24 mouse cellular contexts compared by ENCODE assay signal in the genomic region with DNA sequence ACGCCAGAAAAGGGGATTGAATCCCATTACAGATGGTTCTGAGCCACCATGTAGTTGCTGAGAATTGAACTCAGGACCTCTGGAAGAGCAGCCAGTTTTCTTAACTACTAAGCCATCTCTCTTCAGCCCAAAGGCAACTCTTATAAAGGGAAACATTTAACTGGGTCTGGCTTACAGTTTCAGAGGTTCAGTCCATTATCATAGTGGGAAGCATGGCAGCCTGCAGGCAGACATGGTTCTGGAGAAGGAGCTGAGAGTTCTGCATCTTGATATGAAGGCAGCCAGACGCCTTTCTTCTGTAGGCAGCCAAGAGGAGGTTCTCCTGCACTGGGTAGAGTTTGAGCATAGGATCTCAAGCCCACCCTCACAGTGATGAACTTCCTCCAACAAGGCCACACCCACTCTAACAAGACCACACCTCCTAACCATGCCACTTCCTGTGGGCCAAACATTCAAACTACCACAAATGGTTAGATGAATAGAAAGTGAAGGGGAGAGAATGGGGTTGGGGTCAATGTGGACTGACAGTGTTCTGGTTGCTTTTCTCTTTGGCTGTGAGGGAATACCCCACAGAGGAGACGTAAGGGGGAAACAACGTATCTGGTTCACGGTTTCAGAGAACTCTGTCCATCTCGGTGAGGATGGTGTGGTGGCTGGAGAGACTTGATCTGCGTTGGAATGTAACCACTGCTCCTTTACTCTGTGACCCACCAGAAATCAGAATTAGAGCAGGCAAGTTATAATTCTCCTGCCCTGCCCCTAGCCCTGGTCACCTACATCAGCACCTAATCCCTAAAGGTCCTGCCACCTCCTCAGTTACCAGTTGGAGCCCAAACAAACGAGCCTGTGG. TPM values are rescaled to one million over a fixed set of nuclear protein-coding genes. Genes with fewer than 3 reads are reported as not detected.
DNase-seq lines count a peak whose midpoint lies in the region; ATAC-seq lines count a peak whose summit lies in the region.
"Had no signal": no experiment of that assay in that cellular context is flagged by ENCODE, and none has a peak within 500 bp of the region (broad histone marks: within the 10 kb centered on the region; RNA-seq: fewer than 3 reads in every experiment).

No protein-coding gene starts in this region.

- H3K9ac ChIP-seq in liver, embryonic 11.5 days (ENCODE audit: low read depth, low read length) = no peak overlapping the region
- H3K9ac ChIP-seq: forebrain, embryonic 13.5 days; heart, embryonic 13.5 days; hindbrain, embryonic 14.5 days had no signal

- no peaks in the 10 kb centered on the region for H3K36me3 ChIP-seq in liver, embryonic 11.5 days (ENCODE audit: control insufficient read depth, insufficient read depth, low read length)
- H3K36me3 ChIP-seq: forebrain, embryonic 10.5 days; heart, embryonic 10.5 days; heart, embryonic 13.5 days had no signal

- no peak overlapping the region for H3K27ac ChIP-seq in liver, embryonic 11.5 days (ENCODE audit: low read depth, low read length)
- H3K27ac ChIP-seq: forebrain, embryonic 10.5 days; forebrain, embryonic 13.5 days; heart, adult 2 months; heart, embryonic 10.5 days; heart, embryonic 13.5 days; hindbrain, embryonic 14.5 days; hindbrain, postnatal 0 days had no signal

- peaks cover 7% of the 10 kb centered on the region for H3K27me3 ChIP-seq in liver, embryonic 11.5 days (replicated peaks; ENCODE audit: control insufficient read depth, insufficient read depth, low read length)

- H3K4me1 ChIP-seq in liver, embryonic 11.5 days (replicated peaks; ENCODE audit: control insufficient read depth, insufficient read depth, low read length) = no peaks in the 10 kb centered on the region
- H3K4me1 ChIP-seq: heart, embryonic 10.5 days had no signal

- ATAC-seq in liver, embryonic 11.5 days (replicated peaks; ENCODE audit: low FRiP score) = no peak
- ATAC-seq: CD4-positive, CD25-positive, alpha-beta regulatory T cell, adult 4 months; forebrain, embryonic 13.5 days; forebrain, embryonic 16.5 days; hindbrain, postnatal 0 days had no signal

- H3K9me3 ChIP-seq in liver, embryonic 11.5 days (ENCODE audit: control insufficient read depth, low read length) = no peaks in the 10 kb centered on the region
- H3K9me3 ChIP-seq: forebrain, embryonic 10.5 days; forebrain, embryonic 13.5 days; heart, embryonic 10.5 days; heart, embryonic 13.5 days had no signal

- no peak overlapping the region for H3K4me2 ChIP-seq in liver, embryonic 11.5 days
- H3K4me2 ChIP-seq: forebrain, embryonic 13.5 days; heart, embryonic 13.5 days; hindbrain, embryonic 14.5 days had no signal

- 81% methylated on average over 8 of the region's 8 CpGs for WGBS in liver, embryonic 11.5 days

- no peak overlapping the region for H3K4me3 ChIP-seq in liver, embryonic 11.5 days (ENCODE audit: low read depth, low read length)
- H3K4me3 ChIP-seq: forebrain, embryonic 10.5 days; forebrain, embryonic 13.5 days; heart, adult 2 months; heart, embryonic 10.5 days; heart, embryonic 13.5 days had no signal

- DNase-seq in spleen, postnatal 36 days (ENCODE audit: low spot score in 2 of 2) = peak; percentile 11 to 20
- no peak for DNase-seq in spleen, adult 18-20 months
- DNase-seq in B cell, adult 2 months = peak; percentile 60 to 64
- peak; percentile 36 for DNase-seq in induced T-regulatory cell, adult 2 months (ENCODE audit: low read depth)
- no peak for DNase-seq in urinary bladder, adult 2 months (ENCODE audit: low spot score)
- DNase-seq in liver, embryonic 11.5 days (ENCODE audit: low spot score) = no peak
- DNase-seq in cerebellum, adult 9-10 months = no peak
- DNase-seq: adrenal gland, adult 8-10 months; adrenal gland, postnatal 25 days; cerebellum, adult 11-12 months; cerebellum, adult 8-10 months; cerebellum, postnatal 14 days; gastrocnemius, postnatal 25 days; heart, adult 2 months; heart, postnatal 14 days; heart, postnatal 4 days had no signal

RNA-seq across cellular contexts. Expression of gene Cpm, which starts 52.2 kb away (rescaled TPM):
- 3.8 and 4.1 TPM in 2 replicates for polyA plus RNA-seq in urinary bladder, adult 2 months (2012; rRNA removed)
- polyA plus RNA-seq in liver, embryonic 11.5 days (2014; fragmentation: Nextera tagmentation; extraction: Ambion mirVana) = 55.7 and 55.9 TPM in 2 replicates

Comparison
In these comparisons a context has a peak if more than half of its experiments do, and no peak if none do; other contexts are left out.
1. DNase-seq: peak in spleen, postnatal 36 days (2 of 2), B cell, adult 2 months (2 of 2) and induced T-regulatory cell, adult 2 months (single experiment); none in spleen, adult 18-20 months (0 of 2), urinary bladder, adult 2 months (single experiment), liver, embryonic 11.5 days (single experiment) and cerebellum, adult 9-10 months (single experiment).
2. RNA of gene Cpm, which starts 52.2 kb away (polyA plus RNA-seq): 55.7 to 55.9 TPM in liver, embryonic 11.5 days; 3.8 to 4.1 TPM in urinary bladder, adult 2 months; every median in the first group is over 10 times any median in the second.